Mouse (Mus musculus) embryo, embryonic 11.5 days (tissue): Measurements from ENCODE around the gene Ebf4.

Experiments used
- DNase-seq: peaks from one replicate; pipeline ENCODE4 v3.0.0-alpha.2; 2012; ENCODE audit warnings: low read depth, low spot score

Gene Ebf4

GRCm38 (mm10) chr2:130294936-130295277 lies at the start of gene Ebf4:
Gene Ebf4, plus strand, starts transcription at chr2:130295169.
- peak; percentile 40 for DNase-seq

- peak; percentile 38 for DNase-seq
Observed at GRCm38 (mm10) chr2:130246912-130247311, 48.1 kb upstream of the Ebf4 start.

GRCm38 (mm10) chr2:130248226-130248625 lies 46.7 kb upstream of the Ebf4 start:
- DNase-seq: no peak

- DNase-seq: no peak
Observed at GRCm38 (mm10) chr2:130256762-130257161, 38.2 kb upstream of the Ebf4 start.

DNA sequence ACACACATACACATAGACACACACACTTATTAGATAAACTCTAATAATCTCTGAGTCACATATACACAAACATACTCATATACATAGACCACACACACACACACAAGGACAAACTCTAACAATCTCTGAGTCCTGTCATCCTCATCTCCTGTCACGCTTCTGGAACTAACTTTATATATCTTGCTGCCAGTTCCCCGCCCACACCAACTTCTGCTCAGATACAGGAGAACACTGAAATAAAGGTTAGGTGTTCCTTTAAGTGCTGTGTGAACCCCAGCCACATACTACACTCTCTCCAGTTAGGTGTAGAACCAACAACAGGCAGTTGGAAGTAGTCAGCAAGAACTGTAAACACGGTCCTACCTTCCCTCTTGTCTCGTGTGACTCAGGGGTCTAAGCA lies 34.1 kb upstream of the Ebf4 start:
- DNase-seq: no peak

GRCm38 (mm10) chr2:130261914-130262313 lies 33.1 kb upstream of the Ebf4 start:
- DNase-seq: no peak

DNA sequence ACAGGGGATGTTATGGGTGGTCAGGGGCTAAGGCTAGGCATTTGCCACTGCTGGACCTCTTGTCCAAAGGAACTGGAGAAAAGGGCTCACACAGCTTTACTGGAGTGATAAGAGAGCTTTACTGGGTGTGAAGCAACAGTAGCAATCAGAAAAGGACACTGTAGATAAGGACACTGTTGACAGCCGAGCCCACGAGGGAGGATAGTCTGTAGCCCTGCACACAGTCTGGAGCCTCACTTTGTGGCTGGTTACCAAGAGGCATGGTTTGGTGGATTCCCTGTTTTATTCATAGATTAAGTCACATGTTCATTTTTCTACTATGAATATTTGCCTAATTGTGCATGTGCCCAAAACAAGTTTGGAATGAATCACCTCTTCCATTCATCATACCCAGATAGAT lies 32.6 kb upstream of the Ebf4 start:
- DNase-seq: no peak

GRCm38 (mm10) chr2:130265520-130265919 lies 29.4 kb upstream of the Ebf4 start:
- no peak for DNase-seq

- DNase-seq: no peak
Observed at GRCm38 (mm10) chr2:130268074-130268473, 26.9 kb upstream of the Ebf4 start.

- no peak for DNase-seq
Observed at GRCm38 (mm10) chr2:130273732-130274131, 21.2 kb upstream of the Ebf4 start.

DNA sequence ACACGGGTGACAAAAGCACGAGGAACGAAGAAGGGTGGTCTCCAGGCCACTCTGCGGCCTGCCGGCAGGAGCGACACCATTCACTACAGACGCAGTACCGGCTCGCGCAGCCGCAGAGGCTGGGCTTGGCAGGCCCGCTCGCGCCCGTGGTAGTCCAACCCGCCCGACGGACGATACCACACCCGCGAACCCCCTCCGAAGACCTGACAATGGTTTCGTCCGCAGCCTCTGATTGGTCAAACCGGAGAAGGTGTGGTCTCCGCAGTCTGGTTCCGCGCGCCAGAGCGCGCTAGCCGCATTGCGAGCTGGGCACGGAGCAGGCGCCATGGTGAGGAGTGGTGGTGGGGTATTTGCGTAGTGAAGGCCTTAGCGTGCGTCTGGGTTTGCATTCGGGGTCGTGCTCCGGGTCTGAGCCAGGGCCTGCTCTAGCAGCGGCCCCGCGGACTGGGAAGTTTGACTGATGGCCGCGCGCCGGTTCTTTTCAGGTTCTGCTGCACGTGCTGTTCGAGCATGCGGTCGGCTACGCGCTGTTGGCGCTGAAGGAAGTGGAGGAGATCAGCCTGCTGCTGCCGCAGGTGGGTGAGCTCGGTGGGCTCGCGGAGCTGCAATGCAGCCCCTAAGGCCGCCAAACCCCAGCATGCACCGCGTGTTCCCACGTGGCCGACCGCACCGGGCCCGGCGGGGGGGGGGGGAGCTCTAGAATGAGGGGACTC lies 20.7 kb upstream of the Ebf4 start, which contains the start of gene Nop56:
TSS of gene Nop56 (plus strand) at position 282 of the 713 bp plus-strand sequence.
- DNase-seq: peak; percentile 97

DNA sequence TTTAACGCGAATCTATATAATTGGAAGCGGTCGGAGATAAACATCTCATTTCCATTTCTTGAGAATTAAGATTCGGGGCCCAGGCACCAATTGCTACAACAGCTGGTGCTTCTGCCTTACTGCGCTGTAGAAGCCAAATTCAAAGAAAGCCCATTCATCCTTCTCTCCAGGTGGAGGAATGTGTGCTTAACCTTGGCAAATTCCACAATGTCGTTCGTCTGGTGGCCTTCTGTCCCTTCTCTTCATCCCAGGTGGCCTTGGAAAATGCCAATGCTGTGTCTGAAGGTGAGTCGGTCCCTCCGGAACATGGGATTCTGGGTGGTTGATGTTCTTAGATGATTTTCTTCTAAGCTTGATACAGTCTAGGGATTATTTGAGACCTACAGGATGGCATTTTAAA lies 20.1 kb upstream of the Ebf4 start:
- DNase-seq: no peak

GRCm38 (mm10) chr2:130275649-130276048 lies 19.3 kb upstream of the Ebf4 start:
- DNase-seq: peak; percentile 48

GRCm38 (mm10) chr2:130279600-130280091 lies 15.3 kb upstream of the Ebf4 start:
- DNase-seq: no peak

- DNase-seq: no peak
Observed at GRCm38 (mm10) chr2:130280224-130280623, 14.7 kb upstream of the Ebf4 start.

GRCm38 (mm10) chr2:130280818-130281217 lies 14.2 kb upstream of the Ebf4 start:
- no peak for DNase-seq

GRCm38 (mm10) chr2:130283854-130284654 lies 10.9 kb upstream of the Ebf4 start, which contains the start of gene Idh3b:
Gene Idh3b, minus strand, starts transcription at chr2:130284547.
- peak; percentile 72 for DNase-seq

- no peak for DNase-seq
Observed at GRCm38 (mm10) chr2:130289086-130289485, 5.9 kb upstream of the Ebf4 start.

- DNase-seq: peak; percentile 51
Observed at GRCm38 (mm10) chr2:130291434-130291833, 3.5 kb upstream of the Ebf4 start.

GRCm38 (mm10) chr2:130293009-130293408 lies 2.0 kb upstream of the Ebf4 start:
- DNase-seq: no peak

DNA sequence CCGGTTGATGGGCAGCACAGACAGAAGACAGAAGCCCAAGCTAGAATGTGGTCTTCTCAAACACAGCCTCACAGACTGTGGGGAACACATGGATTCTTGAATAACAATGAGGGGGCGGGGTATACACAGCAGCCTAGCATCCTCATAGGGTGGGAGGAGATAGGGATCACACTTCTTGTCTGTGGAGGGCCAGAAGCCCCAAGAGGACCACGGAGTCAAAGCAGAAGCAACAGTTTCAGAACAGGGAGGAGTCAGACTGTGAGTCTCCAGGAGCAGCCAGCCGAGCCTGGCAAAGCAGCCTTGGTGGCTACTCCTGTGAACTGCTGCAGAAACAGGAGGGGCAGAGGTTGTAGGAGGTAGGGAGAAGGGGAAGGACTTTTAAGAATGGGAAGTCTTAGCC lies 1.5 kb upstream of the Ebf4 start:
- peak; percentile 29 for DNase-seq

DNA sequence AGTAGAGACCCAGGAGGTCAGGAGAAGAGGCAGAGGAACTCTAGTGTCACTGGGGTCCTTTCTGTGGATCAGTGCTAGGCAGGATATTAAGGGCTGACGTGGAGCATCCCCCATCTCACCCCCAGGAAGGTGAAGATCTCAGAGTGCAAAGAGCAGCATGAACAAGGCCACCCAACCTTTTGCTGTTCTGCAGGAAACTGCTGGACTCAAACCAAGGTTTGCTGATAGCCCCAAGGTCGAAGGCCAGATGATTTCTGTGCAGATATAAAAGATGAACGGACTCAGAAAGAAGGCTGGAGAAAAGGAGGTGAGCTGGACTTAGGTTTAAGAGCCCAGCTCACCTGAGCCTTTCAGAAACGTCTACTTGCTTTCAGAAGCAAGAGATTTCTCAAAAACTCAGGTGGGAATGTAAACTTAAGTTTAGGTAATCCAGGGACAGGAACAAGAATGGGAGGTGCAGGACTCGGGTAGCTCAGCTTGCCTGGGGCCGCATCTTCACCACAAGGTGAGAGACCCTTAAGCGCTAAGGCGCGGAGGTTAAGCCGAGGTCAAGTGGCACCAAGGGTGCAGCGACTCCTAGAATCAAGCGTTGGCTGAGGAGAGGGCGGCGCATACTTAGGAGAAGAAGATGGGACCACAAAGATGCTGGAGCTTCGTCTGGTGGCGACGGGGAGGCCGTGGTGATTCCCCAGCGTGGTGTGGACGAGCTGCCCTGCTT lies 592 bp upstream of the Ebf4 start:
- DNase-seq: no peak
